Mouse (Mus musculus) thymus, postnatal 0 days (tissue): ENCODE data around the gene Snrpc. TPM values are rescaled to one million over a fixed set of nuclear protein-coding genes. Genes with fewer than 3 reads are reported as not detected.

ENCODE experiments used
- DNase-seq: peaks from one replicate; pipeline ENCODE4 v3.0.0-alpha.2; 2015; ENCODE audit warnings: low spot score
- polyA plus RNA-seq: library from polyadenylated mRNA; unstranded; fragments of >200 nt; fragmentation: Nextera tagmentation; extraction: Ambion mirVana; gene quantifications from 2 replicates; pipeline ENCODE4 v1.2.1, GENCODE M21; 2015

Gene Snrpc
- polyA plus RNA-seq, 1 experiment from 2014 or later, result 383 TPM

- DNase-seq, result no peak
These were observed 19.9 kb downstream of the Snrpc start for GRCm38 (mm10) chr17:27857649-27858475.

GRCm38 (mm10) chr17:27859131-27859530 lies 21.2 kb downstream of the Snrpc start:
- no peak for DNase-seq

GRCm38 (mm10) chr17:27865461-27865860 lies 27.5 kb downstream of the Snrpc start:
- no peak for DNase-seq

GRCm38 (mm10) chr17:27866737-27867136 lies 28.8 kb downstream of the Snrpc start:
- no peak for DNase-seq

- no peak for DNase-seq
These were observed 33.9 kb downstream of the Snrpc start for GRCm38 (mm10) chr17:27871851-27872250.

- no peak for DNase-seq
These were observed 35.6 kb downstream of the Snrpc start for GRCm38 (mm10) chr17:27873583-27873982.

- no peak for DNase-seq
These were observed 36.6 kb downstream of the Snrpc start for GRCm38 (mm10) chr17:27874510-27874909.

- DNase-seq, result no peak
These were observed 43.6 kb downstream of the Snrpc start for GRCm38 (mm10) chr17:27881518-27881917.

GRCm38 (mm10) chr17:27883129-27883528 lies 45.2 kb downstream of the Snrpc start:
- DNase-seq, result no peak

GRCm38 (mm10) chr17:27883994-27884393 lies 46.0 kb downstream of the Snrpc start:
- DNase-seq, result no peak

- DNase-seq, result no peak
These were observed 48.7 kb downstream of the Snrpc start for GRCm38 (mm10) chr17:27886499-27887210.

Other genes with a start within 250 kb of the Snrpc start
- 80.5 and 87.8 TPM in 2 replicates for gene Nudt3, start 214.7 kb upstream of the Snrpc start, polyA plus RNA-seq
- not detected in 2 replicates for gene RPS10-NUDT3, start 202.9 kb upstream of the Snrpc start, polyA plus RNA-seq
- gene Rps10, start 201.5 kb upstream of the Snrpc start, polyA plus RNA-seq, result 1,579 and 1,606 TPM in 2 replicates
- gene Pacsin1, start 182.6 kb upstream of the Snrpc start, polyA plus RNA-seq, result 19.8 and 20.1 TPM in 2 replicates
- 0.66 and 0.99 TPM in 2 replicates for gene Spdef, start 109.2 kb upstream of the Snrpc start, polyA plus RNA-seq
- gene D17Wsu92e, start 17.5 kb upstream of the Snrpc start, polyA plus RNA-seq, result 16.7 and 20.8 TPM in 2 replicates
- gene Uhrf1bp1, start 18.3 kb downstream of the Snrpc start, polyA plus RNA-seq, result 1.1 and 1.6 TPM in 2 replicates
- gene Anks1, start 71.2 kb downstream of the Snrpc start, polyA plus RNA-seq, result 14.5 and 16.8 TPM in 2 replicates
- gene Taf11, start 71.7 kb downstream of the Snrpc start, polyA plus RNA-seq, result 60.6 and 61.5 TPM in 2 replicates
- 1.3 and 2.0 TPM in 2 replicates for gene Tcp11, start 242.5 kb downstream of the Snrpc start, polyA plus RNA-seq